Mouse (Mus musculus): ENCODE results near the gene BB287469. TPM values are rescaled to one million over a fixed set of nuclear protein-coding genes. Genes with fewer than 3 reads are reported as not detected.

The BB287469 gene
- polyA plus RNA-seq, 1 experiment from 2014 or later: not detected

Other genes with a start within 250 kb of the BB287469 start
- not detected in 2 replicates for gene Oog1, start 213.9 kb upstream of the BB287469 start, polyA plus RNA-seq (2016; fragmentation: Nextera tagmentation; extraction: Ambion mirVana)
- gene Gm4027, start 197.7 kb upstream of the BB287469 start, polyA plus RNA-seq (2016; fragmentation: Nextera tagmentation; extraction: Ambion mirVana): not detected in 2 replicates
- gene Gm16381, start 172.0 kb upstream of the BB287469 start, polyA plus RNA-seq (2016; fragmentation: Nextera tagmentation; extraction: Ambion mirVana): not detected in 2 replicates
- not detected in 2 replicates for gene Gm21319, start 40.8 kb upstream of the BB287469 start, polyA plus RNA-seq (2016; fragmentation: Nextera tagmentation; extraction: Ambion mirVana)
- not detected in 2 replicates for gene Gm21936, start 21.1 kb upstream of the BB287469 start, polyA plus RNA-seq (2016; fragmentation: Nextera tagmentation; extraction: Ambion mirVana)
- not detected in 2 replicates for gene Gm2001, start 25.8 kb downstream of the BB287469 start, polyA plus RNA-seq (2016; fragmentation: Nextera tagmentation; extraction: Ambion mirVana)
- not detected in 2 replicates for gene Gm2016, start 57.5 kb downstream of the BB287469 start, polyA plus RNA-seq (2016; fragmentation: Nextera tagmentation; extraction: Ambion mirVana)
- gene Gm2022, start 78.8 kb downstream of the BB287469 start, polyA plus RNA-seq (2016; fragmentation: Nextera tagmentation; extraction: Ambion mirVana): not detected in 2 replicates
- gene Gm2035, start 103.3 kb downstream of the BB287469 start, polyA plus RNA-seq (2016; fragmentation: Nextera tagmentation; extraction: Ambion mirVana): not detected in 2 replicates
- not detected in 2 replicates for gene Gm2042, start 137.5 kb downstream of the BB287469 start, polyA plus RNA-seq (2016; fragmentation: Nextera tagmentation; extraction: Ambion mirVana)
- gene Gm2075, start 195.3 kb downstream of the BB287469 start, polyA plus RNA-seq (2016; fragmentation: Nextera tagmentation; extraction: Ambion mirVana): not detected in 2 replicates
- gene Gm6803, start 202.2 kb downstream of the BB287469 start, polyA plus RNA-seq (2016; fragmentation: Nextera tagmentation; extraction: Ambion mirVana): not detected in 2 replicates
- gene Gm2056, start 210.4 kb downstream of the BB287469 start, polyA plus RNA-seq (2016; fragmentation: Nextera tagmentation; extraction: Ambion mirVana): not detected in 2 replicates